Mouse (Mus musculus) frontal cortex, postnatal 10 days (tissue): Measurements from ENCODE around the gene Bpifc.
"Not testable (repeated sequence)": the region's sequence is repeated elsewhere in the genome, so short reads cannot be mapped to it uniquely, and the experiment has no call there.

Experiments used
- DNase-seq, 2 experiments: peaks; one replicate each; pipeline ENCODE4 v3.0.0; 2022; ENCODE audit warnings: low spot score in 2 of 2, mixed read lengths in 1 of 2

Gene Bpifc

GRCm38 (mm10) chr10:86011781-86012180 lies at the start of gene Bpifc:
TSS of gene Bpifc (minus strand) at chr10:86011895.
- no peak for DNase-seq

GRCm38 (mm10) chr10:86060267-86060666 lies 48.6 kb upstream of the Bpifc start:
- DNase-seq = no peak

GRCm38 (mm10) chr10:86057712-86058111 lies 46.0 kb upstream of the Bpifc start:
- DNase-seq = no peak

GRCm38 (mm10) chr10:86057286-86057685 lies 45.6 kb upstream of the Bpifc start:
- no peak for DNase-seq

GRCm38 (mm10) chr10:86056297-86056903 lies 44.7 kb upstream of the Bpifc start:
- no peak for DNase-seq

- DNase-seq = no peak
Observed at GRCm38 (mm10) chr10:86052818-86053522, 41.3 kb upstream of the Bpifc start.

- no peak for DNase-seq
Observed at GRCm38 (mm10) chr10:86050522-86050921, 38.8 kb upstream of the Bpifc start.

- no peak for DNase-seq
Observed at GRCm38 (mm10) chr10:86047786-86048185, 36.1 kb upstream of the Bpifc start.

GRCm38 (mm10) chr10:86046371-86046770 lies 34.7 kb upstream of the Bpifc start:
- DNase-seq = no peak

GRCm38 (mm10) chr10:86044066-86044465 lies 32.4 kb upstream of the Bpifc start:
- DNase-seq = no peak

- no peak for DNase-seq
Observed at GRCm38 (mm10) chr10:86043651-86044050, 32.0 kb upstream of the Bpifc start.

- DNase-seq = no peak
Observed at GRCm38 (mm10) chr10:86034007-86034728, 22.5 kb upstream of the Bpifc start.

GRCm38 (mm10) chr10:86032517-86032916 lies 20.8 kb upstream of the Bpifc start:
- no peak for DNase-seq

- no peak for DNase-seq
Observed at GRCm38 (mm10) chr10:86030743-86031142, 19.0 kb upstream of the Bpifc start.

GRCm38 (mm10) chr10:86026807-86027206 lies 15.1 kb upstream of the Bpifc start:
- not testable (repeated sequence) for DNase-seq

GRCm38 (mm10) chr10:86026354-86026753 lies 14.7 kb upstream of the Bpifc start:
- no peak for DNase-seq

GRCm38 (mm10) chr10:86025906-86026305 lies 14.2 kb upstream of the Bpifc start:
- DNase-seq = no peak

- no peak for DNase-seq
Observed at GRCm38 (mm10) chr10:86023149-86023548, 11.5 kb upstream of the Bpifc start.

- no peak for DNase-seq
Observed at GRCm38 (mm10) chr10:86022474-86022816, 10.8 kb upstream of the Bpifc start.

- peak; percentile 71 to 86 for DNase-seq
Observed at GRCm38 (mm10) chr10:86021749-86022473, 10.2 kb upstream of the Bpifc start, which contains the start of gene Fbxo7. TSS of gene Fbxo7 (plus strand) at chr10:86021972.

- no peak for DNase-seq
Observed at GRCm38 (mm10) chr10:86021408-86021748, 9.7 kb upstream of the Bpifc start.

- DNase-seq = no peak
Observed at GRCm38 (mm10) chr10:86018813-86019212, 7.1 kb upstream of the Bpifc start.
